Mouse (Mus musculus): ENCODE results near the gene Ankrd12.
"Not testable (repeated sequence)": the region's sequence is repeated elsewhere in the genome, so short reads cannot be mapped to it uniquely, and the experiment has no call there.

DNA sequence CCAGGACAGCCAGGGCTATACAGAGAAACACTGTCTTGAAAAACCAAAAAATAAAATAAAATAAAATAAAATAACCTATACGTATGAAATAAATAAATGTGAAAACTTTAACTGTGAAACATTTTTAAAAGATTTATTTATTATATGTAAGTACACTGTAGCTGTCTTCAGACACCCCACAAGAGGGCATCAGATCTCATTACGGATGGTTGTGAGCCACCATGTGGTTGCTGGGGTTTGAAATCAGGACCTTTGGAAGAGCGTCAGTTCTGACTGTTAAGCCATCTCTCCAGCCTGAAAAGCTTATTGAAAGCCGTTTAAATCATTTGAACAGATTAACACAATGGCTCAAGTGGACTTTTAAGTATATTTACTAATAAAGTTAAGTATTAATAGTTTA lies 33.2 kb downstream of the Ankrd12 start:
- TF ChIP-seq CTCF, POLR2A (IDR thresholded peaks at IDR 0.05; ENCODE audit: extremely low read depth, insufficient read depth, low read length): not testable (repeated sequence)

All from cortical plate, adult 2 months (tissue).